Mouse (Mus musculus): ENCODE data around the gene Taf13. TPM values are rescaled to one million over a fixed set of nuclear protein-coding genes. Genes with fewer than 3 reads are reported as not detected.
"Not testable (repeated sequence)": the region's sequence is repeated elsewhere in the genome, so short reads cannot be mapped to it uniquely, and the experiment has no call there.

The Taf13 gene
- polyA plus RNA-seq, 1 experiment from 2014 or later, result 44.7 TPM

DNA sequence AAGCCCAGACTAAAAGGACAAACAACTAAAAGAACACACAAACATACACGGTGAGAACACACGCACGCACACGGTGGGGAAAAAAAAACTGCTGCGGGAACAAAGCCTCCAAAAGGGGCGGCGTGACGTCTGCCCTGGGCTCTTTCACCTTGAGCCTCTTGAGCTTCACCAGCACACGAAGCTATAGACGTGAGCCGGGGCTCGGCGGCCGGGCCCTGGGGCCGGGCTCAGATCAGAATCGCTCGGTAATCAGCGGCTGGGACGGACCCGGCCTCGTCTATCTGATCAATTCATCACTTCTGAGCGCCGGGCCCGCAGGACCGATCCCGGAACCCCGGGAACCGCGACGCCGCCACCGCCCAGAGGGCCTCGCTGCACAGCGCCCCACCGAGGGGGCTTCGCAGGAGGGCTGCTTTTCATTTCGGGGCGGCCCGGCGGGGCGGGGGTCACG lies 17.4 kb upstream of the Taf13 start:
- ATAC-seq (peak; percentile 24), DNase-seq (ENCODE audit: low read depth, low spot score) (no peak)
- in situ Hi-C loops (cut with MboI; ENCODE audit: low pct_unique_long_range_greater_than_20kb), result loop anchor here (5.0 kb wide), 1 partner anchor 87 kb away; no protein-coding TSS in a partner anchor
- no peaks in the 10 kb centered on the region for H3K27me3 ChIP-seq
- POLR2A ChIA-PET, result interaction anchor here (0.7 to 1.6 kb wide), 3 partner anchors 17 to 138 kb away, joined by 3 to 7 read pairs (median 5); no protein-coding TSS in a partner anchor
- no peak for TF ChIP-seq CTCF (IDR thresholded peaks at IDR 0.05)
- CTCF ChIA-PET, result interaction anchor here (1.7 kb wide), 1 partner anchor 16 kb away, joined by 8 read pairs; no protein-coding TSS in a partner anchor

DNA sequence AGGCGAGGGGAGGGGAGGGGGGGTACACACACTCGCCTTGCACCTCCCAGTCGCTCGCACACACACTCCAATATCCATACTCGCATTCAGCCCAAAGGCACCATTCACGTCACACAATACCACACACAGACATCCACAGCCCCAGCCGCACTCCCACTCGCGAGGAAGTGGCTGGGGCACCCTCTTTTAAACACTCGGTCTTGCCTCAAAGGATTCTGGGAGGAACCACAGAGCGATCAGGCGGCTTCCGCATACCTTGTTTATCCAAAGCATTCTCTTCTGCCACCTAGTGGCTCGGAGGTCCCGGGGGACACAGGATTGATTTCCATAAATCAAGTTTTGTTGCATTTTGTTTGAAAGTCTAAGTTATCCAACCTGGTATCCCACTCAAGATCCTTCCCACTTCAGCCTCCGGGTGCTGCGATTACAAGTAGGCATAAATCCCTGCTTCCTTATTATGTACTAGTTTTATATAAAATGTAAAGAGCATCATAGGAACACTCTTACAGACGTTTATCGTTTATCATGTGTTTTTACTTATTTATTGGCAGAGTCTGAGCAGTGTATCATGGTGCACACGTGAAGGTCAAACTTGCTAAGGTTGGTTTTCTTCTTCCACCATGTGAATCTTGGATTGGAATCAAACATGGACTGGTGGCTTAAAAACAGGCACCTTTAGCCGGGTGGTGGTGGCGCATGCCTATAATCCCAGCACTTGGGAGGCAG lies 16.7 kb upstream of the Taf13 start:
- TF ChIP-seq CTCF (IDR thresholded peaks at IDR 0.05), result no peak
- ATAC-seq, result peak; percentile 86
- DNase-seq (ENCODE audit: low read depth, low spot score), result peak; percentile 92
- in situ Hi-C loops (cut with MboI; ENCODE audit: low pct_unique_long_range_greater_than_20kb), result loop anchor here (5.0 kb wide), 1 partner anchor 87 kb away; no protein-coding TSS in a partner anchor
- ChIA-PET CTCF (interaction anchor here (1.7 kb wide), 1 partner anchor 17 kb away, joined by 8 read pairs; no protein-coding TSS in a partner anchor), POLR2A (interaction anchor here (0.7 to 1.6 kb wide), 4 partner anchors 17 to 139 kb away, joined by 3 to 7 read pairs (median 4); no protein-coding TSS in a partner anchor)
- no peaks in the 10 kb centered on the region for H3K27me3 ChIP-seq

DNA sequence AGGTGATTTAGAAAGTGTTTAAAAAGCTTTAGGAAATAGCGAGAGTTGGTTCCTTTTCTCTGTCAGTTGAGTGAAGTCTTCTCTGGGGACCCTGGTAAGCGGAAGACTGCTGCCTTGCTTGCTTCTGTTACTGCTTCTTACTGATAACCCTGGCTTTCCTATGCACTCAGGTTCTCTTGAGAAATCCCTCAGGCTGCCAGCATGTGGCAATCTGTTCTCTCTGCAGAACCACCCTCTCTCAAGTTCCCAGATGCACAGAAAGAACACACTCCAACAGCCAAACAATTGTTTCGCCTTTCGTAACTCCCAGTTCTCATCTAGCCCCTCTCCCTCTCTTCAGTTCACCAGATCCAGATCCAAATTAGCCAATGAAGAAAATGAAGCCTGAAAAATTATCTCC lies 13.6 kb upstream of the Taf13 start:
- H3K27me3 ChIP-seq, result no peaks in the 10 kb centered on the region
- in situ Hi-C loops (cut with MboI; ENCODE audit: low pct_unique_long_range_greater_than_20kb), result no loop called here
- ChIA-PET CTCF (interaction anchor here (1.5 kb wide), 1 partner anchor 14 kb away, joined by 3 read pairs; the partner anchor contains the start of gene Taf13), POLR2A (no interaction called here)
- no peak for DNase-seq (ENCODE audit: low read depth, low spot score)
- ATAC-seq, result no peak
- no peak for TF ChIP-seq CTCF (IDR thresholded peaks at IDR 0.05)

DNA sequence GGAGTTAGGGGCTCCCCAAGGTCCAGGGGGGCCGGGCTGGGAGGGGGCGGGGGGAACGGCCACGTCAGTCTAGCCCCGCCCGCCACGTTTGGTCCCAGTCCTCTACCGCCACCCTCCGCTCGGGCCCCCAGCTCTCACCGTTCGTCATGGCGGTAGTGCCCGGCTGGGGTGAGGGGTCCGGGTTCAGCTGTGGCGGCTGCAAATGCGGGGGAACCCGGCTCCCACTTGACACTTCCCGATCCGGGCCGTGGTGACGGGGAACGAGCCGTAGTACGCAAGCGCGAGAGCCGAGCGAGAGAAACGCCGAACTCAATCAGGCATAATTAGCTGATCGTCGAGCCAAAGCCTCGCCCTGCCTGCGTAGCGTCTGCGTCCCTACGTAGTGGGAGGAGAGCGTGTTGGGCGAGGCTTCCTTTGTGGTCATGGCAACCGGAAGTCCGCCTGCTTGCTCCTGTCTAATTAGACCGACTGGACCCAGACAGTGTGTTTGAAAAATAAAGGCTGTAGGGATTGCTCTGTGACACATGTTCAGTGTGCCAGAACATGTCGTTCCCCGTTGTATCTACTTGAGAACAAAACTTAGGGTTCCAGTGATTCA lies 9.3 kb upstream of the Taf13 start, which contains the start of gene Tmem167b:
Tmem167b (minus strand) TSS at position 334 of the 598 bp plus-strand sequence.
- ChIA-PET CTCF (interaction anchor here (0.9 to 3.0 kb wide), 17 partner anchors 9 to 180 kb away, joined by 3 to 11 read pairs (median 5); partner anchors contain the start of genes Sars and Taf13), POLR2A (interaction anchor here (0.8 to 2.1 kb wide), 3 partner anchors 24 to 119 kb away, joined by 3 to 5 read pairs (median 4); no protein-coding TSS in a partner anchor)
- in situ Hi-C loops (cut with MboI; ENCODE audit: low pct_unique_long_range_greater_than_20kb), result loop anchor here (5.0 kb wide), 2 partner anchors 160 to 285 kb away; no protein-coding TSS in a partner anchor
- H3K27me3 ChIP-seq, result no peaks in the 10 kb centered on the region
- ATAC-seq (peak; percentile 91), DNase-seq (ENCODE audit: low read depth, low spot score) (peak; percentile 99)
- no peak for TF ChIP-seq CTCF (IDR thresholded peaks at IDR 0.05)

DNA sequence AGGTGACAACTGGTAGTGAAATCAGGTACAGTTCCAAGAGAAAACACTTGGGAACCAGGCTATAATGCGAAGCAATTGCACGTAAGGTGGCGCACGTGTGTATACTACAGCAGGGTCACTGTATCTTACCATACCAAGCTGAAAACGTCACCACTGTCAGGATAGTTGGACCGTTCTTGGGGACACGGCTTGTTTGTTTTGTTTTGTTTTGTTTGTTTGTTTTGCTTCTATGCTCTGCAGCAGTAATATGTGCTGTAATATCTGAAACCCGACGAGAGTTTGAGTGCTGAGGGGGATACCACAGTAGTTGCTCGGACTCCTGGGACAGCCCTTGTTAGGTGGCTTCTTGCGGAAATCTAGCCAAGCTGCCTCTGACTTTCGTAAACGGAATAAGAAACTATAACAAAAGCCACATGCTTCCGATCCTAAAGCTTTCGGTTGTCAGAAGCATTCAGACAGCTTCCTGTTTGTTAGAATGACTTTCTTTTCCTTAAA lies 8.7 kb upstream of the Taf13 start:
- DNase-seq (ENCODE audit: low read depth, low spot score), result no peak
- H3K27me3 ChIP-seq, result no peaks in the 10 kb centered on the region
- TF ChIP-seq CTCF (IDR thresholded peaks at IDR 0.05), result no peak
- ChIA-PET CTCF (interaction anchor here (0.7 to 3.0 kb wide), 27 partner anchors 9 to 181 kb away, joined by 3 to 14 read pairs (median 4); partner anchors contain the start of genes Sars and Taf13), POLR2A (interaction anchor here (0.7 to 2.1 kb wide), 6 partner anchors 12 to 173 kb away, joined by 3 to 5 read pairs (median 4); no protein-coding TSS in a partner anchor)
- peak; percentile 70 for ATAC-seq
- in situ Hi-C loops (cut with MboI; ENCODE audit: low pct_unique_long_range_greater_than_20kb), result loop anchor here (5.0 kb wide), 2 partner anchors 161 to 286 kb away; no protein-coding TSS in a partner anchor

DNA sequence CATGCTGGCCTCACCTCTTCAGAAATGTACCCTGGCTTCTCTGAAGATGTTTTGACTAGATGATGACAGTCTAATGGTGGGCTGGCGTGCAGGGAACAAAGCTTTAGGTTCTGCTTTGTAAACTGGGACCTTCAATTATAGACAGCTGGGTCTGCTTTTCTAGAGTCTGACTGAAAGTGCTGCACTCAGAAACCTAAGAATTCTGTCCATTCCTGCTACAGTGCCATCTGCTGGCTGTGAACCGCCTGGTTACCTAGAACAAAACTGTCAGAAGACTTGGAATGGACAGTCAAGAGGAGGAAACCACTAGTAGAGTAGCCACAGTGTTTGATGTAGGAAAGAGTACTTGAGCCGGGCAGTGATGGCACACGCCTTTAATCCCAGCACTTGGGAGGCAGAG lies 8.2 kb upstream of the Taf13 start:
- ATAC-seq (peak; percentile 40), DNase-seq (ENCODE audit: low read depth, low spot score) (peak; percentile 75)
- POLR2A ChIA-PET, result interaction anchor here (0.6 to 2.1 kb wide), 5 partner anchors 12 to 173 kb away, joined by 3 to 4 read pairs (median 4); no protein-coding TSS in a partner anchor
- CTCF ChIA-PET, result interaction anchor here (0.7 to 3.0 kb wide), 26 partner anchors 8 to 181 kb away, joined by 3 to 14 read pairs (median 4); partner anchors contain the start of genes Sars and Taf13
- H3K27me3 ChIP-seq, result no peaks in the 10 kb centered on the region
- in situ Hi-C loops (cut with MboI; ENCODE audit: low pct_unique_long_range_greater_than_20kb), result loop anchor here (5.0 kb wide), 2 partner anchors 161 to 286 kb away; no protein-coding TSS in a partner anchor
- no peak for TF ChIP-seq CTCF (IDR thresholded peaks at IDR 0.05)

DNA sequence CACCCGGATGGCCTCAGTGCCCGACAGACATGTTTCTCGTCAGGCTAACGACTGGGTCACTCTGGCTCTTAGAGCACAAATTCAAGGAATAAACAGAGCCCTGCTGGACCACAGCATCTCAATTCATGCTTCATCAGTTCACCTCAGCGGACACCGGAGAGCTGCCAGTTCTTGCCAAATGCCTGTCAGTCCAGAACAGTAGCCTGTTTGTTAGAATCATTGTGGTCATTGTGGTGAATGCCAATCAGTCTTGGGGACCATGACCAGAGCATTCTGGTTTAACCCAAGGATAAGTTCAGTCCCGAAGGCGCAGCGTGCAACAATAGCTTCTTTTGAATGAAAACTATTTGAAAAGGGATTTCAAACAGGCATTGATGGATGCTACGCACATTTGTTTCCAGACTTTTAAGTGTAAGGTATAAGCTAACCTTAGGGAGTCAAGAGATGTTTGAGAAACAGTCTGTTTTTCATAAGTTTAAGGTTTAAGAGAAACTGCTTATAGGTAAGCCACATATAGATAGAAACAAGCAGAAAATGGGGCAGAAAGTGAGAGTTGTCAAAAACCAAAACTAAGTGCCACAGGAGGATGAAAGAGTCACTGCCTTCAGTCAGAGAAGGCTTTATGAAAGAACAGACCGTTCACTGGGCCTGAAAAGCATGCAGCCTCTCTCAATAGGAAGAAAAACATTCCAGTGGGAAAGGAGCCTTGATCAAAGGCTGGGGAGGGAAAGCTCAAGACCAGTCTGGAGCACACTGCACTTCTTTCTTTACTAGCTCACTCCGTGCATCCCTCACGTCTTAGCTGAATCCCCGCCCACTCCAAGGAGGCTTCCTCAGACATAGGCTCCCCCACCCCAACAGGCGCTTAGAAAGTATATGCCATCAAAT lies 3.3 kb upstream of the Taf13 start:
- POLR2A ChIA-PET, result no interaction called here
- ATAC-seq (no peak), DNase-seq (ENCODE audit: low read depth, low spot score) (peak; percentile 38)
- TF ChIP-seq CTCF (IDR thresholded peaks at IDR 0.05), result no peak
- no peaks in the 10 kb centered on the region for H3K27me3 ChIP-seq
- in situ Hi-C loops (cut with MboI; ENCODE audit: low pct_unique_long_range_greater_than_20kb), result no loop called here
- CTCF ChIA-PET, result interaction anchor here (1.0 to 2.7 kb wide), 5 partner anchors 22 to 179 kb away, joined by 3 to 7 read pairs (median 4); partner anchors contain the start of gene 1700013F07Rik

DNA sequence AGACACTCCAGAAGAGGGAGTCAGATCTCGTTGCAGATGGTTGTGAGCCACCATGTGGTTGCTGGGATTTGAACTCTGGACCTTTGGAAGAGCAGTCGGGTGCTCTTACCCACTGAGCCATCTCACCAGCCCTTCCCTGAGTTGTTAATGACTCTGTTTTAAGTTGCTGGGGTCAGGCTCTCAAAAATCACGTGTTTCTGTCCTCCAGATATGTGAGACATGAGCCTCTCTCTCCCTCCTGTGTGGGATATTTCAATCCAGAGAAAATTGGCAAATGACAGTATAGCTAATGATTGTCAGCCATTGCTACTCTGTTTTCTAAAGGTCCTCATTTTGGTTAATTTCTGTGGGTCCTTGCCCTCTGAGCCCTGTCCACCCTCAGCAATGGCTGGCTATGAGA lies 1.9 kb upstream of the Taf13 start:
- CTCF ChIA-PET; H3K27me3 ChIP-seq; DNase-seq (ENCODE audit: low read depth, low spot score); POLR2A ChIA-PET; ATAC-seq; in situ Hi-C loops (cut with MboI; ENCODE audit: low pct_unique_long_range_greater_than_20kb): not testable (repeated sequence)

DNA sequence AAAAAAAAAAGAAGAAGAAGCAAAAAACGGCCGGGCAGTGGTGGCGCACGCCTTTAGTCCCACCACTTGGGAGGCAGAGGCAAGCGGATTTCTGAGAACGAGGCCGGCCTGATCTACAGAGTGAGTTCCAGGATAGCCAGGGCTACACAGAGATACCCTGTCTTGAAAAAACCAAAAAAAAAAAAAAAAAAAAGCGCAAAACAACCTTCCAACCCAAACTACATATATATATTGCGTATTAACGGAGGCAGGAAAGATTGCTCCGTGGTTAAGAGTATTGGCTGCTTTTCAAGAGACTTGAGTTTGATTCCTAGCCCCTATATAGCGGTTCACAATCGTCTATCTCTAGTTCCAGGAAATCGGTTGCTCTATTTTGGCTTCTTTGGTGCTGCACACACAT lies 685 bp upstream of the Taf13 start:
- POLR2A ChIA-PET, result interaction anchor here (1.5 kb wide), 1 partner anchor 14 kb away, joined by 7 read pairs; no protein-coding TSS in a partner anchor
- no peak for TF ChIP-seq CTCF (IDR thresholded peaks at IDR 0.05)
- in situ Hi-C loops (cut with MboI; ENCODE audit: low pct_unique_long_range_greater_than_20kb), result no loop called here
- no peak for ATAC-seq
- H3K27me3 ChIP-seq, result no peaks in the 10 kb centered on the region
- DNase-seq (ENCODE audit: low read depth, low spot score), result no peak
- CTCF ChIA-PET, result interaction anchor here (1.6 kb wide), 1 partner anchor 8 kb away, joined by 10 read pairs; no protein-coding TSS in a partner anchor
